Mouse (Mus musculus): ENCODE measurements at regions not wholly inside any gene's neighbourhood (a gene's known extent, or its start where the extent isn't known, plus 50 kb on each side); places are given as distances from the start of the nearest gene placed in this dataset.

DNA sequence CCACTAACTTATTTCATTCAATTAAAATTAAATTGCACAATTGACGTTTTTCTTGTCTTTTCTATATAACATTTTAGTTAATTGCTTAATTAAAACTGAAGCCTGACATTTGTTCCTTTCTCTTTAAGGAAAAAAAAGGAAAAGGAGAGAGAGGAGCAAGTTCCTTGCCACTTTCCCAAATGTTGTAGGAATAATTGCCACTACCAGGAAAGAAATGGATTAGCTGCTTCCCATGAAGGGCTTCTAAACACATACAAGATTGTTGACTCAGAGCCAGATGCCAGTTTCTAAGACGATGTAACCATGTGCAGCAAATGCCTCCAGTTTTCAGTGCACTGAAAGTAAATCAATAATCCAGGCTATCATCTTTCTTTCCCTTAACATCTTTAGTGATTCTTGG is 914.5 kb downstream of the Adgrl2 start:
- Histone ChIP-seq H3K4me3 (ENCODE audit: inconsistent target) (no peak overlapping the region), H3K36me3 (ENCODE audit: inconsistent target) (no peaks in the 10 kb centered on the region), H3K27ac (no peak overlapping the region), H3K79me2 (ENCODE audit: inconsistent target) (no peaks in the 10 kb centered on the region)
- WGBS (ENCODE audit: missing documents) = 69% methylated on average over 2 of the region's 2 CpGs

DNA sequence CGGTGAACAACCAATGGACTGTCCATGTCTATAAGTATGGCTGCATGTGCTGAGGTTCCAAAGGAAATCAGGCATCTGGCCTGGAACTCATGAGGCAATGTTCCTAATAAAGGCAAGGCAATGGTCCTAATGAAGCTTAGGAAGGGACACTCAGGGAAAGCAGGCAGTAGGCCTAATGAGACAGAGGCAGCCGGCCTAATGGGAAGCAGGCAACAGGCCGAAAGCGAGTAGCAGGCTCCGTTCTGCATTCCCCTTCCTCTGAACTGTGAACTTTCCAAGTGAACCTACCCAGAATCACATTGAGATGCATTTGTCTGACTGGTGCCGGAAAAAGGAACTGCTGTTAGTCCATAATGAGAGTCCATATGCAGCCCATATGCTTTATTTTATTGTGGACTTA is 923.7 kb downstream of the Adgrl2 start:
- WGBS (ENCODE audit: missing documents) = 98% methylated on average over 6 of the region's 6 CpGs
- H3K79me2 ChIP-seq (ENCODE audit: inconsistent target) = no peaks in the 10 kb centered on the region

DNA sequence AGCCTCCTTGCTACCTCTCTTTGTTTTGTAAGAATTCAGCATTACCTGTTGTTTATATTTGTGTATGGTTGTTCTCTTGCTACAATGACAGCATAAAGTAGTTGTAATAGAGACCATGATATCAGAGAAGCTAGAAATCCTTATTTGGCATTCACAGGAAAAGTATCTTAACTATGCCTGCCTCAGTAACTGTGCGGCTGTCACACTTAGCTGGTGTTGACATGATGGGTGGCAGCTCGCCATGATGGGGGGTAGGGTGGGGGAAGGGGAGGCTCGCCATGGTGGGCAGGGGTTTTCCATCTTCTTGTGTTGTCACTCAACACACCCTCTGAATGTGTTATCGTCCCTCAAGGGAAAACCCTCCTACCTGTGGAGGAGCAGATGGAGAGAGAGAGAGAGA is 934.3 kb downstream of the Adgrl2 start:
- Histone ChIP-seq H3K4me3 (ENCODE audit: inconsistent target) (no peak overlapping the region), H3K36me3 (ENCODE audit: inconsistent target) (no peaks in the 10 kb centered on the region), H3K79me2 (ENCODE audit: inconsistent target) (no peaks in the 10 kb centered on the region), H3K27ac (no peak overlapping the region)
- 71% methylated on average over 3 of the region's 4 CpGs for WGBS (ENCODE audit: missing documents)

More for the DNA sequence above, 923.7 kb downstream of the Adgrl2 start:
- H3K27ac ChIP-seq = no peak overlapping the region
- no peak overlapping the region for H3K4me3 ChIP-seq (ENCODE audit: inconsistent target)
- H3K36me3 ChIP-seq (ENCODE audit: inconsistent target) = no peaks in the 10 kb centered on the region

DNA sequence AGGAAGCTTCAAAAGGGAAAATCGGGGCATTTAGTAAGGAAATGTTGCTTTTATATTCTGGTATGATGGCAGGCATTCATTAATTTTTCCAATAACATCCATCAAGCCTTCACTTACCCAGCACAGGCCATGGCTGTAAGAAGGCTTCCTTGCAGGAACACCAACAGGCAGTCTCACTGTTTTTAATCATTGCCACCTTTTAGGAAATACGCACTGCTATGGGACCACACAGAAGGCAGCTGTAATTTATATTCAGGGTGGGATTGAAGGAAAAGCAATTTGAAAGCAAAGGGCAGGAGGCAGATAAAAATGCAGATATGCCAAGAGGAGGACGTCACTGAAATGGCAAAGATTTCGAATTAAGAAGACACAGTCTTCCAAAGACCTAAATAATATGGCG is 937.8 kb downstream of the Adgrl2 start:
- 92% methylated on average over 5 of the region's 5 CpGs for WGBS (ENCODE audit: missing documents)
- no peak overlapping the region for H3K27ac ChIP-seq
- H3K79me2 ChIP-seq (ENCODE audit: inconsistent target) = no peaks in the 10 kb centered on the region
- H3K36me3 ChIP-seq (ENCODE audit: inconsistent target) = no peaks in the 10 kb centered on the region
- no peak overlapping the region for H3K4me3 ChIP-seq (ENCODE audit: inconsistent target)

DNA sequence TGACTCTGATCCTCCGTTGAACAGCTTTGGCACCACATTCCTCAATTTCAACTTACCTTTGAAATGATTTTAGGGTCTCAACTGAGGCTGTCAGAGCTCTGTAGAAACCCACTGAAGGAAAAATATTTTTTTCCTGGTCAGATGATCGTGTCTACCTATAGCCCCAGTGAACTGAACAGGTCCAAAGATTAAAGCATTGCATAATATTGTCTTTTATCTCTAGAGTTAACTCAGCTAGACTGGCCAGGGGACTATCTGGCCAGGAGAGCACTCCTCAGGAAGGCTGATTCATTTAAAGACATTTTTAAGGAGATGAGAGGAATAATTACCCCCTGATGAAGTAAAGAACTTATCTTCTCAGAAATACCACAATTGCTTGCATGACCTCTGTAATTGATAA is 942.1 kb downstream of the Adgrl2 start:
- no peak overlapping the region for H3K27ac ChIP-seq
- no peaks in the 10 kb centered on the region for H3K36me3 ChIP-seq (ENCODE audit: inconsistent target)
- H3K4me3 ChIP-seq (ENCODE audit: inconsistent target) = no peak overlapping the region
- H3K79me2 ChIP-seq (ENCODE audit: inconsistent target) = no peaks in the 10 kb centered on the region
- 96% methylated on average over 2 of the region's 2 CpGs for WGBS (ENCODE audit: missing documents)

DNA sequence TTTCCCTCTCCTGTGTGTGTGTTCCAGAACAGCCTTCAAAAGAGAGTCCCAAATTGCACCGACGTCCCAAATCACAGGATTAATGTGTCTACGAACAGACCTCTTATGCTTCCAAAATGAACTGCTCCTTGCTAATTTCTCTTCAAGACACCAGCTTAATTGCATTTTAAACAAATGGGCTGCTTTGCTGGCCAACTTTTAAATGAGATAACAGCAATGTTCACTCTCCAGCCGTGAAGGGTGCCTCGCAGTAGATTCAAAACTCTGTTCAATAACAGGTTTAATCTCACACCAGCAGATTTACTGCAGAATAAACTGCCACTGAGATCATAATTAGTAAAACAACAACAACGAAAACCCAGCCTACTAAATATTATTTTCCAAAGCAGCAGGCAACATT is 957.8 kb downstream of the Adgrl2 start:
- Histone ChIP-seq H3K36me3 (ENCODE audit: inconsistent target) (no peaks in the 10 kb centered on the region), H3K4me3 (ENCODE audit: inconsistent target) (no peak overlapping the region), H3K79me2 (ENCODE audit: inconsistent target) (no peaks in the 10 kb centered on the region), H3K27ac (no peak overlapping the region)
- WGBS (ENCODE audit: missing documents) = 90% methylated on average over 6 of the region's 6 CpGs

DNA sequence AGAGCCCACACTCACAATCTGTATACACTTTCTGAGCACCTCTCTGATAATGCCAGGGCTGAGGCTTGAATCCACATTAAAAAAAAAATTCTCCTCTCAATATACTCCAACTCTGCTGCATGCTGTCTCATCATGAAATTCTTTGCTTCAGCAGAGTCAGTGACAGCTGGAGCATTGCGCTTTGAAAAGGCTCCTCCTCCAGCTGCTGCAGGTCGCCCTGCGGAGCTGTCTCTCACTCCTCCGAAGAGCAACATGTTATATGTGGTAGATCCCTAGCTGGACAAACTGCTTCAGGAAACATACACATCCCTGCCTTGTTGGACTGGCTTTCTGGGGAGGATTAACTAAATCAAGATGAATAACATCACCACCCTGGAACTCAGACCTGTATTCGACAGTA is 984.5 kb downstream of the Adgrl2 start:
- 89% methylated on average over 5 of the region's 5 CpGs for WGBS (ENCODE audit: missing documents)

DNA sequence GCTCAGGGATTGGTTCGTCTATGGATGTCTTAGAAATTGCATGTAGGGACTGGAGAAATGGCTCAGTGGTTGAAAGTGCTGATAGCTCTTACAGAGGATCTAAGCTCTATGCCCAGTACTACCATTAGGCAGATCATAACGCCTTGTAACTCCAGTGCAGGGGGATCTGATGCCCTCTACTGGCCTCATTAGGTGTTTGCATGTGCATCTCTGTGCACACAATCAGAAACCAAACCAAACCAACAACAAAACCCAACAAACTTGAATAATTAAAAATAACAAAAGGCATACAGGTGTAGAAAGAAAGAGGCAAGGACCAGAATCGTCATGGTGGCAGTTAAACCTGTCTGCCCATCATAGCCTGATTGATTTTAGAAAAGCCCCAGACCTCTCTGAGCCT is 986.3 kb downstream of the Adgrl2 start:
- 67% methylated on average over 3 of the region's 3 CpGs for WGBS (ENCODE audit: missing documents)
- Histone ChIP-seq H3K4me3 (ENCODE audit: inconsistent target) (no peak overlapping the region), H3K27ac (no peak overlapping the region), H3K79me2 (ENCODE audit: inconsistent target) (no peaks in the 10 kb centered on the region), H3K36me3 (ENCODE audit: inconsistent target) (no peaks in the 10 kb centered on the region)

More for the DNA sequence above, 984.5 kb downstream of the Adgrl2 start:
- Histone ChIP-seq H3K79me2 (ENCODE audit: inconsistent target) (no peaks in the 10 kb centered on the region), H3K36me3 (ENCODE audit: inconsistent target) (no peaks in the 10 kb centered on the region), H3K27ac (no peak overlapping the region), H3K4me3 (ENCODE audit: inconsistent target) (no peak overlapping the region)

DNA sequence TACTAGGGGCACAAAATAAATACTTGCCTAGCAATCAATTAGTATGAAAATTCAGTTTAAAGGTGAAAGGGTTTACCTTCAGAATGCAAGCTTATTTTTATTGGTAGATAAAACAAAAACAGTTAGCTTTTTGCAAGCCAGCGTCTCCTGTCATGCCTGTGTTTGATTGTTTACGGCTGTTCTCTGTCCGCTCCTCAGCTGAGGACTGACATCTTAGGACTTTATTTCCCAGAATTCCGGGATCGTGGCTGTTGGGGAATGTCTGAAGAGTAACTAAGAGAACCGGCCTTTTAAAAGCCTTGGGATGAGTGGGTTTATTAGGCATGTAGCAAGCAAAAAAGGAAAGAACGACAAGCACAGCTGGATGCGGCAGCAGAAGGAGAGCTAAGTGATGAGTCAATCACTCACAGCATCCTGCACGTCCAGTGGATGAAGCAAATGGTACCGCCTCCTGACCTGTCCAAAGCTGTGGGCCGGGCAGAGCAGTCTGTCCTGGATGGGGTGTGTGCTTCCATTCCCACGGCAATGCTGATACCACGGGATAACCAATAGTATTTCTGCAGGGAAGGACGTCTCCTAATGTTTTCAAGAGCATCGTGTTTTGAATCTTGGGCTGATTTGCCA is 990.9 kb downstream of the Adgrl2 start:
- Histone ChIP-seq H3K36me3 (ENCODE audit: inconsistent target) (no peaks in the 10 kb centered on the region), H3K79me2 (ENCODE audit: inconsistent target) (no peaks in the 10 kb centered on the region), H3K4me3 (ENCODE audit: inconsistent target) (no peak overlapping the region), H3K27ac (no peak overlapping the region)
- WGBS (ENCODE audit: missing documents) = 90% methylated on average over 15 of the region's 15 CpGs

DNA sequence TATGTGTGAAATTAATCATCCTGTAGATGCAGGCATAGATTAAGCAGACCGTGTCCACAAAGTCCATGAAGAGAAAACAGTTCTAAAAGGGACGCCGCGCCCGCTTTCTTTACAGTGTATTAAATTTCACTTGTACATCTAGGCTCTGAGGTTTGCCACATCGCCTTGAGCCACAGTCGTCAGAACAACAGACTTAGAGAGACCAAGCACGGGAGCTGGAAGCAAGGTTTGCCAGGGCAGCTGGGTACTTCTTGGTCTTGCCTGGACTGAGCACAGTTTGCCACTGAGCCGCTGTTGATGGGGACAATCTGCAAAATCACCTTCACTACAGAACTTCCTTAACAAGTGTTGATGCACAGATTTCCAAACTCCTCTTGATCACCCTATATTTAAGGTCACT is 998.6 kb downstream of the Adgrl2 start:
- Histone ChIP-seq H3K4me3 (ENCODE audit: inconsistent target) (no peak overlapping the region), H3K79me2 (ENCODE audit: inconsistent target) (no peaks in the 10 kb centered on the region), H3K27ac (no peak overlapping the region), H3K36me3 (ENCODE audit: inconsistent target) (no peaks in the 10 kb centered on the region)
- 80% methylated on average over 9 of the region's 9 CpGs for WGBS (ENCODE audit: missing documents)

DNA sequence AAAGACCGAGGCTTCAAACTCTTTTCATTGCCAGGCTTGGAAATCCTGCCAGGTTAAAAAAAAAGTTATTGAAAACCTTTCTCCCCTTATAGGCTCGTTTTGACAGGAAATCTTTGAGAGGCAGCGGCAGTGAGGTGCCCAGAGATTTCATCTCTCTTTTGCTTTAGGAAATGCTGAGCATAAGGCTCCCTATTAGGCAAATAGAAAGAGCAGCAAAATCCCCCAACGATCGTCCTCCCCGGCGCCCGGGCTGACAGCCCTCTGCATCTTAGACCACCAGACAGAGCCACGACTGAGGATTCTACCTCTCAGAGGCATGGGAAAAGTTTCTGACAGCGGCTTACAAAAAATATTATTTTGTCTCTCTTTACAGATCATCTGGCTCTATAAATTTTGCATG is 999.5 kb downstream of the Adgrl2 start:
- 26% methylated on average over 10 of the region's 10 CpGs for WGBS (ENCODE audit: missing documents)
- Histone ChIP-seq H3K79me2 (ENCODE audit: inconsistent target) (no peaks in the 10 kb centered on the region), H3K4me3 (ENCODE audit: inconsistent target) (no peak overlapping the region), H3K27ac (no peak overlapping the region), H3K36me3 (ENCODE audit: inconsistent target) (no peaks in the 10 kb centered on the region)

DNA sequence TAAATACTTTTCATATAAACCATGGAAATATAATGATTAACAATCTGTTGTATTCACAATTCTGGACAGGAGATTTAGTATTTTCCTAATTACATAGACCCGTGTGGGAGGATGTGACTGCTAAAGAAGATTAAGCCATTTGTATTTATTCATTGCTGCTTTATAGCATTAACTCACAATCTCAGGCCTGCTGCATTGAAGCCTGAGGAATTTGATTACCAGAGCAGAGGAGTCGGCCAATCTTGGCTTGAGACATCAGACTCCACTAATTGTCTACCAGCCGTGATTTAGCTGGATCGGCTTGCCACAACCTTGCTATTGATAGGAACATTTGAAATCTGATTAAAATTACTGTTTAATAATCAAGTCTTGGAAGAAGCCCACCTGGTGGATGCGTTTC is 1007.5 kb downstream of the Adgrl2 start:
- 91% methylated on average over 5 of the region's 5 CpGs for WGBS (ENCODE audit: missing documents)
- H3K27ac ChIP-seq = no peak overlapping the region
- H3K79me2 ChIP-seq (ENCODE audit: inconsistent target) = no peaks in the 10 kb centered on the region

DNA sequence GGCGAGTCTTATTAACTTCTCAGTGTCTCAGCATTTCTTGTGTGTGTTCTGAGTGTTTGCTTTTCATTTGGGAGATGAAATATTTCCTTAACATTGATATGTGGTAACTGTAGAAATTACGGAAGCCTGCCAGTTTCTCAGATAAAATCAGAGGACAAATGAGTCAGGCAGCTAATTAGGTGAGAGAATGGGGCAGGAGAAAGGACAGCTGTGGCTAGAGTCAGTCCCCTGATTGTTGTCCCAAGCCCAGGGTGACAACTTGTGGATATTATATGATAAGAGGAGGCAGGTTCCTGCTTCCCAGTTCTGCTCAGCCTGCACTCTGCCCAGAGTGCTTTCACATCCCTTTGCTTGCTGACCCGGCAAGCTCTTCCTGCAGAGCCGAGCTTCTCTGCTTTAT is 1008.7 kb downstream of the Adgrl2 start:
- H3K4me3 ChIP-seq (ENCODE audit: inconsistent target) = no peak overlapping the region
- no peaks in the 10 kb centered on the region for H3K36me3 ChIP-seq (ENCODE audit: inconsistent target)
- H3K27ac ChIP-seq = no peak overlapping the region
- 77% methylated on average over 4 of the region's 4 CpGs for WGBS (ENCODE audit: missing documents)
- H3K79me2 ChIP-seq (ENCODE audit: inconsistent target) = no peaks in the 10 kb centered on the region

More for the DNA sequence above, 1007.5 kb downstream of the Adgrl2 start:
- H3K36me3 ChIP-seq (ENCODE audit: inconsistent target) = no peaks in the 10 kb centered on the region
- H3K4me3 ChIP-seq (ENCODE audit: inconsistent target) = no peak overlapping the region

DNA sequence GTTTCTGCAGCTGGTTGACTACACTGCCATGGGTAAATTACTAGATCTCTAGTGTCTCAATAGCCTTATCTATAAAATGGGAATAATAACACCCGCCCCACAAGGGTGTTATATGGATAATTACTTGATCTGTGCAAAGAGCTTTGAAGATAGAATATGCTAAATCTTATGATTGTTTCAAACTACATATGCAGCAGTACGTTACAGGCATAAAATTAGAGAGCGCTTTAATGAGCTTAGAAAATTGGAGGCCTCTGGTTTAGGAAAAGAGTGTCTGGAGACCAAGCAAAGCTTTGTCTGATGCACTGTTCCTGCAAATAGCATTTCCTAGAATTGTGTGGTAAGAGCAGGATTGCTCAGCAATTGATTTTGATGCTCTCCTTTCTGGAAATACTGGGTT is 1013.8 kb downstream of the Adgrl2 start:
- 94% methylated on average over 3 of the region's 3 CpGs for WGBS (ENCODE audit: missing documents)
- Histone ChIP-seq H3K79me2 (ENCODE audit: inconsistent target) (no peaks in the 10 kb centered on the region), H3K36me3 (ENCODE audit: inconsistent target) (no peaks in the 10 kb centered on the region), H3K27ac (no peak overlapping the region), H3K4me3 (ENCODE audit: inconsistent target) (no peak overlapping the region)

DNA sequence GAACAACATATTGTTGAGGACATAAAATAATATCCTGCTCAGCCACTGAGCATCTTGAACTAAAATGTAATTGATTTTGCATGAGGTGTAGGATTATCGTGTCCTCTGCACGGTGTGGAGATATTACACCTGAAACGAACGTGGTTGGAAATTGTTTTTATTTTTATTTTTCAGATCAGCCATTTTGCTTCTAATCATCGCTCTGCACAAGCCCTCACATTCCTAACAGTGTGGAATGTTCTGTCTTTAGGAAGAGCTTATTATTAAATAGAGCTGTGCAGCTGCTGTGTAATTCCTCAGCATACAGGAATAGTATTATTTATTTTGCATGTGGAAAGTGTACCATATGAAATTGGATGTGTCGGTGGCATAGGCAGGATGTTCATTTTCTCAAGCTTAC is 1014.3 kb downstream of the Adgrl2 start:
- no peaks in the 10 kb centered on the region for H3K79me2 ChIP-seq (ENCODE audit: inconsistent target)
- 92% methylated on average over 6 of the region's 6 CpGs for WGBS (ENCODE audit: missing documents)
- H3K4me3 ChIP-seq (ENCODE audit: inconsistent target) = no peak overlapping the region
- H3K27ac ChIP-seq = no peak overlapping the region
- H3K36me3 ChIP-seq (ENCODE audit: inconsistent target) = no peaks in the 10 kb centered on the region

DNA sequence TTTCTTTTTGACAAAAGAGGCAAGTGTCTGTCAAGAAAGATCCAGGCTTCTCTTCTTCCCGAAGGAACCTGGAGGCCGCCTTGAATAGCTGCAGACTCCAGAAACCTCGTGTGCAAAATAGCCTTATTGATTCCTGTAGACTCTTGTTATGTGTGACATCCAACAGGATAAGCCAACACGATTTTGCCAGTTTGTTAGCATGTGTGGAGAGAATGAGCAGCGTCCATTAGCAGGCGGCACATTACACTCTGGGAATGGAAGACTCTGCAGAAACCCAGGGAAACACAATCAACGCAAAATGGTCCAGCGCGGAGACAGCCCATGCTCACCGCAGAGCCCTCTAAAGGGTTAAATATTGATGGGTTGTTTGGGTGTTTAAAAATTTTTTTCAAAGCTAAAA is 1014.9 kb downstream of the Adgrl2 start:
- no peaks in the 10 kb centered on the region for H3K36me3 ChIP-seq (ENCODE audit: inconsistent target)
- 87% methylated on average over 10 of the region's 10 CpGs for WGBS (ENCODE audit: missing documents)
- no peak overlapping the region for H3K27ac ChIP-seq
- H3K79me2 ChIP-seq (ENCODE audit: inconsistent target) = no peaks in the 10 kb centered on the region
- no peak overlapping the region for H3K4me3 ChIP-seq (ENCODE audit: inconsistent target)

Data from macrophage (primary cell).